Mouse (Mus musculus) heart, postnatal 0 days (tissue): Measurements from ENCODE around the gene Ppp1r16b.

Experiments used
- CTCF ChIP-seq: IDR thresholded peaks from 2 replicates; pipeline ENCODE4 v1.5.1; 2016; ENCODE audit warnings: antibody characterized with exemption, control low read depth, low read depth
- EP300 ChIP-seq: IDR thresholded peaks from 2 replicates; pipeline ENCODE4 v1.6.1; 2016; ENCODE audit warnings: antibody characterized with exemption, low read depth

DNA sequence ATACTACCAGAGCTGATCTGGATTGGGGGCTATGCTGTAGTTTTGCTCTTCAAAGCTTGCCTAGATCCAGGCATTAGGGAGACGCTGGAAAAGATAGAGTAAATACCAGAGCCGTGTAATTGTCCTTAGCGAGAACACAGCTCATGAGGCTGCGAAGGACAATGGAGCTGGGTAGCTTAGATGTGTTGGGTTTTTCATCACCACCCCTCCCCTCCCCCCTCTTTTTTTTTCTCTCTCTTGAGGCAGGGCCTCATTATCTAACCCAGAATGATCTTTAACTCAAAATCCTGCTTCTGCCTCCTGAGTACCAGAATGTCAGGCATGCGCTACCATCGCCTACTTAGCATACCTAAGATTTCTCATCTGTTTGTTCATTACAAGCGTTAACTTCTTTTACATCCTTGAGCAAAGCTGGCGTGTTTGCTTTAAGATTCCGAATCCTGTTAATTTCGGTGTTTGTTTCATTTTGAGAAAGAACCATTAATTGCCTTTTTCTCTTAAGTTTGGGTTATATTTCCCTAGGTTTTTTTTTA lies 15.2 kb downstream of the Ppp1r16b start:
- no peak for TF ChIP-seq CTCF
- TF ChIP-seq EP300: no peak
